Mouse (Mus musculus) thymus, adult 2 months (tissue): ENCODE measurements around the gene Gm15737.

Experiments used
- CTCF ChIP-seq: fragments of 200-500 bp; IDR thresholded peaks from 2 replicates; pipeline ENCODE4 v1.5.1; 2012; ENCODE audit warnings: mild to moderate bottlenecking, control low read depth, low read length, moderate library complexity, borderline replicate concordance; ENCODE audit not compliant: control insufficient read depth, poor library complexity, insufficient read depth; ENCODE audit errors: extremely low read depth
- POLR2A ChIP-seq: fragments of 200-500 bp; IDR thresholded peaks from 2 replicates; pipeline ENCODE4 v1.6.1; 2012; ENCODE audit warnings: mild to moderate bottlenecking, low read length, control low read depth, moderate library complexity; ENCODE audit not compliant: control insufficient read depth, poor library complexity, insufficient read depth; ENCODE audit errors: extremely low read depth

GRCm38 (mm10) chr6:92909361-92909760 is 40.2 kb downstream of the Gm15737 start:
- TF ChIP-seq CTCF (no peak), POLR2A (no peak)
